Comparison of ENCODE assay signal across 9 mouse cellular contexts in genomic region chr9:123928118-123928758, GRCm38 (mm10). TPM values are rescaled to one million over a fixed set of nuclear protein-coding genes. Genes with fewer than 3 reads are reported as not detected.
DNase-seq lines count a peak whose midpoint lies in the region; ATAC-seq and TF ChIP-seq lines count a peak whose summit lies in the region.
"Had no signal": no experiment of that assay in that cellular context is flagged by ENCODE, and none has a peak within 500 bp of the region (broad histone marks: within the 10 kb centered on the region; RNA-seq: fewer than 3 reads in every experiment).

No protein-coding gene starts in this region.

- no peak overlapping the region for H3K9ac ChIP-seq in ES-Bruce4 (ENCODE audit: low read depth, poor library complexity, severe bottlenecking)
- H3K9ac ChIP-seq in forebrain, embryonic 15.5 days (replicated peaks), result no peak overlapping the region

- peaks cover 4% of the 10 kb centered on the region for H3K4me1 ChIP-seq in ES-Bruce4 (ENCODE audit: control insufficient read depth, insufficient read depth, low read length)
- H3K4me1 ChIP-seq in forebrain, embryonic 15.5 days, result peaks cover 15% of the 10 kb centered on the region

- no peak for TF ChIP-seq CTCF in ES-Bruce4 (IDR thresholded peaks at IDR 0.05; ENCODE audit: low read depth, low read length)

- DNase-seq in A20 (ENCODE audit: low read depth, low spot score), result peak; percentile 90
- DNase-seq in induced T-regulatory cell, adult 2 months (ENCODE audit: low read depth), result peak; percentile 92
- DNase-seq in natural killer cell, adult 2 months (ENCODE audit: low spot score in 2 of 2), result peak; percentile 87 to 92
- no peak for DNase-seq in retina, postnatal 1 day
- no peak for DNase-seq in kidney, postnatal 14 days
- DNase-seq in adrenal gland, adult 2 months, result no peak
- DNase-seq: kidney, postnatal 36 days had no signal

- no peaks in the 10 kb centered on the region; the same call in 1 of the 2 replicates for H3K27me3 ChIP-seq in ES-Bruce4 (ENCODE audit: control insufficient read depth, insufficient read depth, low read length, poor library complexity, severe bottlenecking)
- H3K27me3 ChIP-seq in forebrain, embryonic 15.5 days, result no peaks in the 10 kb centered on the region

- TF ChIP-seq POLR2A in ES-Bruce4 (IDR thresholded peaks at IDR 0.05; ENCODE audit: insufficient read depth, low read length), result no peak

- no peak for ATAC-seq in forebrain, embryonic 15.5 days (replicated peaks)

- H3K36me3 ChIP-seq in ES-Bruce4 (ENCODE audit: control insufficient read depth, insufficient read depth, low read length, poor library complexity, severe bottlenecking), result no peaks in the 10 kb centered on the region
- H3K36me3 ChIP-seq in forebrain, embryonic 15.5 days, result no peaks in the 10 kb centered on the region

- H3K4me3 ChIP-seq in ES-Bruce4 (ENCODE audit: low read depth, low read length), result no peak overlapping the region
- H3K4me3 ChIP-seq in forebrain, embryonic 15.5 days, result no peak overlapping the region

- peak; percentile 33; the same call in 1 of the 2 replicates for TF ChIP-seq EP300 in ES-Bruce4 (IDR thresholded peaks at IDR 0.05; ENCODE audit: insufficient read depth, low read depth, low read length)

- H3K27ac ChIP-seq in ES-Bruce4 (ENCODE audit: insufficient read depth, low read length), result no peak overlapping the region
- no peak overlapping the region for H3K27ac ChIP-seq in forebrain, embryonic 15.5 days (replicated peaks)

- no peak overlapping the region for H3K4me2 ChIP-seq in forebrain, embryonic 15.5 days (replicated peaks)

- WGBS in forebrain, embryonic 15.5 days, result 79% methylated on average over 12 of the region's 12 CpGs

- H3K9me3 ChIP-seq in ES-Bruce4 (replicated peaks; ENCODE audit: control insufficient read depth, insufficient read depth, low read length, poor library complexity, severe bottlenecking), result no peaks in the 10 kb centered on the region
- no peaks in the 10 kb centered on the region for H3K9me3 ChIP-seq in forebrain, embryonic 15.5 days

RNA-seq across cellular contexts. Expression of gene Ccr1, which starts 40.3 kb away (rescaled TPM):
- polyA plus RNA-seq in ES-Bruce4 (2011; ENCODE audit: insufficient read depth, insufficient read length, low read depth, missing spikeins), result not detected in 2 replicates
- polyA plus RNA-seq in forebrain, embryonic 15.5 days (2015; fragmentation: Nextera tagmentation; extraction: Ambion mirVana), result 0.47 and 0.50 TPM in 2 replicates
- total RNA-seq in adrenal gland, adult 2 months (2021), result 1 to 10 TPM; 1.3 to 1.9 TPM
- 0.82 and 0.88 TPM in 2 replicates for polyA plus RNA-seq in adrenal gland, adult 2 months (2012; rRNA removed)

RNA-seq across cellular contexts. Expression of gene Ccr1l1, which starts 50.0 kb away (rescaled TPM):
- polyA plus RNA-seq in ES-Bruce4 (2011; ENCODE audit: insufficient read depth, insufficient read length, low read depth, missing spikeins), result not detected in 2 replicates
- polyA plus RNA-seq in forebrain, embryonic 15.5 days (2015; fragmentation: Nextera tagmentation; extraction: Ambion mirVana), result not detected in 2 replicates
- not detected for total RNA-seq in adrenal gland, adult 2 months (2021)
- polyA plus RNA-seq in adrenal gland, adult 2 months (2012; rRNA removed), result not detected in 2 replicates

Comparison
In these comparisons a context has a peak if more than half of its experiments do, and no peak if none do; other contexts are left out.
1. DNase-seq: peak in A20 (single experiment), induced T-regulatory cell, adult 2 months (single experiment) and natural killer cell, adult 2 months (2 of 2); none in retina, postnatal 1 day (single experiment), kidney, postnatal 14 days (single experiment) and adrenal gland, adult 2 months (single experiment).